Mouse (Mus musculus) Patski (cell line): ENCODE measurements at regions not wholly inside any gene's neighbourhood (a gene's known extent, or its start where the extent isn't known, plus 50 kb on each side); places are given as distances from the start of the nearest gene placed in this dataset.

ENCODE experiments used
- ATAC-seq: fragments of 100-300 bp; one replicate; pipeline ENCODE4 v1.8.0; 2021
- CTCF ChIA-PET: fragments of 350-600 bp; sonication (Branson Sonifier 250); formaldehyde crosslinking; loops from one replicate; lab custom pipeline; 2022; ENCODE audit warnings: inconsistent platforms; lab: Charles Lee
- POLR2A ChIA-PET: fragments of 350-600 bp; sonication (Branson Sonifier 250); formaldehyde crosslinking; loops from one replicate; lab custom pipeline; 2022; ENCODE audit warnings: antibody characterized with exemption, inconsistent platforms; lab: Charles Lee
- DNase-seq: peaks from one replicate; pipeline ENCODE4 v3.0.0-alpha.2; 2011; ENCODE audit warnings: low read depth, low spot score
- H3K27me3 ChIP-seq: fragments of 371-371 bp; one replicate; pipeline ENCODE4 v1.5.1; 2021
- CTCF ChIP-seq: fragments of 100-300 bp; IDR thresholded peaks from one replicate; pipeline ENCODE4 v1.5.1; 2021
- in situ Hi-C: fragments of 300-500 bp; cut with MboI; formaldehyde crosslinking; loops from 3 replicates; pipeline ENCODE4 v1.11.1; 2018; ENCODE audit warnings: low pct_unique_long_range_greater_than_20kb, mixed read lengths

DNA sequence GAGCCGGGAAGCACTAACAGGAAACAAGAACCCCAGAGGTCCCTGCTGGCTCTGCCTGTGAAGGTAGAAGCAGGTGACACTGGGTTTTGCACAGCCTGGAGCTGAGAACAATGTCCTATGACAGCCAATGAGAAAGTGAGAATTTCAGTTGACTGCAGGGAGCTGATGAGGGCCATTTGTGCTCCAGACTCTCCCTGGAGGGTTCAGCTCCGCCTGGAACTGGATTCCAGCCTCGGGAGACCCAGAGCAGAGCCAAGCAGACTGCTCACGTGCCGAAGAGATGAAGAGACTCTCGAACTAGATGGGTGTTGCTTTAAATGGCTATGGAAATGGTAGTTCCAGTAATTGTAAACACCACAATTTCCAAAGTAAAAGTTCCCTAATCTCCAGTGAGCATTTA lies 93.5 kb downstream of the Cand1 start:
- in situ Hi-C loops: no loop called here
- ATAC-seq (no peak), DNase-seq (no peak)
- H3K27me3 ChIP-seq: no peaks in the 10 kb centered on the region
- ChIA-PET POLR2A (no interaction called here), CTCF (no interaction called here)
- no peak for TF ChIP-seq CTCF

- no peak for ATAC-seq
- in situ Hi-C loops: no loop called here
- ChIA-PET POLR2A (no interaction called here), CTCF (no interaction called here)
- no peak for DNase-seq
- no peak for TF ChIP-seq CTCF
- H3K27me3 ChIP-seq: no peaks in the 10 kb centered on the region
Observed at GRCm38 (mm10) chr10:119142866-119143265, 97.0 kb downstream of the Cand1 start.

- POLR2A ChIA-PET: no interaction called here
- CTCF ChIA-PET: no interaction called here
- DNase-seq (no peak), ATAC-seq (no peak)
- TF ChIP-seq CTCF: no peak
- H3K27me3 ChIP-seq: no peaks in the 10 kb centered on the region
- in situ Hi-C loops: no loop called here
Observed at GRCm38 (mm10) chr10:119142307-119142706, 97.5 kb downstream of the Cand1 start.

GRCm38 (mm10) chr10:119138237-119138636 lies 101.6 kb downstream of the Cand1 start:
- POLR2A ChIA-PET: no interaction called here
- DNase-seq (no peak), ATAC-seq (no peak)
- CTCF ChIA-PET: no interaction called here
- in situ Hi-C loops: no loop called here
- no peak for TF ChIP-seq CTCF
- no peaks in the 10 kb centered on the region for H3K27me3 ChIP-seq

DNA sequence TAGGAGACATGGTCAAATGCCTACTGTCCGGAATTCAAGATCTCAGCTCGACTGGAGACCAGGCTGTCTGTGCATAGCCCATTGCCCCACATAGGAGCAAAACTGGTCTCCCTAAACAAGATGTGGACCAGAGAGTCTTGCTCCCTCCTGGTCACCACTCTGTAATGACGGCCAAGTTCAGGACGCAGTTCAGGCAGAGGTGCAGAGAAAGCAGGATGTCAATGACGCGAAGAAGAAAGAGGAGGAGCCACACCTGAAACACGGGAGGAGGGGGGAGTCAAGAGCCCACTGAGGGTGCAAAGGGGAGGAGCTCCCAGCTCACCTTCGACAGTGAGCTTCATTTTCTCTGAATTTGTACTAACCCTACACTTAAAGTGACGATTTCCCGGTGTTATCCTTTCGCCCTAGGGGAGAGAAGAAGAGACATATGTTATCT lies 104.3 kb downstream of the Cand1 start:
- DNase-seq: no peak
- in situ Hi-C loops: no loop called here
- H3K27me3 ChIP-seq: no peaks in the 10 kb centered on the region
- ChIA-PET CTCF (no interaction called here), POLR2A (no interaction called here)
- no peak for ATAC-seq
- TF ChIP-seq CTCF: no peak

DNA sequence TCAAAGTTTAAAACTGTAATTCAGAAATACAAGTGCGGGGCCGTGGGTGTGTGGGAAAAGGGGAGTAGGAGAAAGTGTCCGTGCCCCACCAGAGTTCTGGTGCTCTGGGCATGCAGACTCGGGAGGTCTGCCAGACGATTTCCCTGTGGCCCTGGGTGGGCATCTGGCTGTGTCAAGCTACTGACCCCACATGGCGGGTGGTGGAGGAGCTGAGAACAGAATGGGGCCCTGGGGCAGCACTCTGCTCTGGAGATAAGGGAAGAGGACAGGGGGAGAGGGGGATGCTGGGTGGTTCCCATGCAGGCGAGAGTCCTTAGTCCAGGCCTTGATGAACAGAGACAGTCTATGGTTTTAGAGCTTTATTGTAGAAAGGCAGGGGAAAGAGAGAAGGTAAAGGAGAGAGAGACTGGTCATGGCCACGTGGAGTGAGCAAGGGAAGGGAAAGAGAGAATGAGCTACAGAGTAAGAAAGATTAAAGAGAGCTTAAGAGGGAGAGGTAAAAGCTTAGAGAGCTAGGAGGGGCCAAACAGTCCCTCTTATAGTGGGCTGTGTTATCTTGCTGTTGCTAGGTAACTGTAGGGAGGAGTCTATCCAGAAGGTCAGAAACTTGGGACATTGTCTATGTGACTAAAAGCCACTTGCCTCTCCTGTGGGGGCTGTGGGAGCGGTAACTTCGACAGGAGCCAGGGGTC lies 104.9 kb downstream of the Cand1 start:
- in situ Hi-C loops: no loop called here
- ATAC-seq: no peak

GRCm38 (mm10) chr10:119131977-119132376 lies 107.9 kb downstream of the Cand1 start:
- ChIA-PET POLR2A (no interaction called here), CTCF (no interaction called here)
- in situ Hi-C loops: no loop called here
- TF ChIP-seq CTCF: no peak
- no peaks in the 10 kb centered on the region for H3K27me3 ChIP-seq
- ATAC-seq (no peak), DNase-seq (no peak)

More for the DNA sequence above, 104.9 kb downstream of the Cand1 start:
- POLR2A ChIA-PET: no interaction called here
- CTCF ChIA-PET: no interaction called here
- H3K27me3 ChIP-seq: no peaks in the 10 kb centered on the region
- no peak for DNase-seq
- no peak for TF ChIP-seq CTCF

GRCm38 (mm10) chr10:119130676-119131075 lies 109.2 kb downstream of the Cand1 start:
- CTCF ChIA-PET: no interaction called here
- POLR2A ChIA-PET: no interaction called here
- no peaks in the 10 kb centered on the region for H3K27me3 ChIP-seq
- ATAC-seq (no peak), DNase-seq (no peak)
- TF ChIP-seq CTCF: no peak
- in situ Hi-C loops: no loop called here

- POLR2A ChIA-PET: no interaction called here
- in situ Hi-C loops: no loop called here
- ATAC-seq: no peak
- CTCF ChIA-PET: no interaction called here
- no peak for TF ChIP-seq CTCF
- no peaks in the 10 kb centered on the region for H3K27me3 ChIP-seq
- no peak for DNase-seq
Observed at GRCm38 (mm10) chr10:119128035-119128434, 111.8 kb downstream of the Cand1 start.

- ChIA-PET CTCF (no interaction called here), POLR2A (no interaction called here)
- no peaks in the 10 kb centered on the region for H3K27me3 ChIP-seq
- DNase-seq (no peak), ATAC-seq (no peak)
- no peak for TF ChIP-seq CTCF
- in situ Hi-C loops: no loop called here
Observed at GRCm38 (mm10) chr10:119123517-119123916, 116.3 kb downstream of the Cand1 start.

GRCm38 (mm10) chr10:119122347-119122746 lies 117.5 kb downstream of the Cand1 start:
- no peak for TF ChIP-seq CTCF
- no peak for DNase-seq
- POLR2A ChIA-PET: no interaction called here
- CTCF ChIA-PET: no interaction called here
- H3K27me3 ChIP-seq: no peaks in the 10 kb centered on the region
- no peak for ATAC-seq
- in situ Hi-C loops: no loop called here

GRCm38 (mm10) chr10:119121575-119121974 lies 118.3 kb downstream of the Cand1 start:
- CTCF ChIA-PET: no interaction called here
- no peak for TF ChIP-seq CTCF
- no peak for ATAC-seq
- H3K27me3 ChIP-seq: no peaks in the 10 kb centered on the region
- DNase-seq: no peak
- POLR2A ChIA-PET: no interaction called here
- in situ Hi-C loops: no loop called here
